Mouse (Mus musculus) heart, adult 2 months (tissue): Measurements from ENCODE around the gene Tex13c2.

Source experiments
- CTCF ChIP-seq: fragments of 200-600 bp; IDR thresholded peaks from 2 replicates; pipeline ENCODE4 v1.8.1; 2022; ENCODE audit warnings: antibody characterized with exemption, mild to moderate bottlenecking, moderate library complexity
- EP300 ChIP-seq: fragments of 200-500 bp; IDR thresholded peaks from 2 replicates; pipeline ENCODE4 v1.6.1; 2011; ENCODE audit warnings: low read depth, low read length, control low read depth; ENCODE audit not compliant: insufficient read depth
- POLR2A ChIP-seq: fragments of 200-500 bp; IDR thresholded peaks from 2 replicates; pipeline ENCODE4 v1.6.1; 2011; ENCODE audit warnings: mild to moderate bottlenecking, low read depth, low read length, control low read depth; ENCODE audit not compliant: insufficient read depth

GRCm38 (mm10) chrX:42511105-42511504 lies 21.6 kb downstream of the Tex13c2 start:
- TF ChIP-seq EP300 (no peak), CTCF (no peak), POLR2A (no peak)
